In the genomic region with DNA sequence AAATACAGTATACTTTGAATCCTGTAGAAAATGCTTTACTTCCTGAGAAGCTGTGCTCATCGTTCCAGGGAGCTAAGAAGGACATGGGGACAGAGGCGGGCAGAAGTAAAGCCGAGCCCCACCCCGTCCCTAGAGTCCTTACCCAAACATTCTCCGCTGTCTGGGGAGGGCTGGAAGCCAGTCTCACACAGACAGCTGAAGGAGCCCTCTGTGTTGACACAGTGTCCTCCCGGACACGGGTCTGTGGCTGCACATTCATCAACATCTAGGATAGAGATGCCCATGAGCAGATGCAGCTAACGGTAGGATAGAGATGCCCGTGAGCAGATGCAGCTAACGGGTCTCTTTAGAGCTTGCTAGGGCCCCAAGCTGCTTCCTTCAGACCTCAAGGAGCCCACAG, we compare ENCODE assay signal across 12 mouse cellular contexts.
"Had no signal": no experiment of that assay in that cellular context is flagged by ENCODE, and none has a peak within 500 bp of the region (broad histone marks: within the 10 kb centered on the region; RNA-seq: fewer than 3 reads in every experiment).

No protein-coding gene starts in this region.

- H3K36me3 ChIP-seq: liver, embryonic 15.5 days; midbrain, embryonic 13.5 days; neural tube, embryonic 15.5 days had no signal

- H3K9ac ChIP-seq: liver, embryonic 15.5 days; lung, embryonic 14.5 days; midbrain, embryonic 13.5 days; neural tube, embryonic 15.5 days had no signal

- H3K27me3 ChIP-seq: midbrain, embryonic 13.5 days; neural tube, embryonic 15.5 days had no signal

- H3K9me3 ChIP-seq: liver, embryonic 15.5 days; midbrain, embryonic 13.5 days; neural tube, embryonic 15.5 days had no signal

- H3K27ac ChIP-seq: layer of hippocampus, adult 2 months; liver, embryonic 15.5 days; midbrain, embryonic 13.5 days; neural tube, embryonic 15.5 days; stomach, postnatal 0 days had no signal

- H3K4me1 ChIP-seq: liver, embryonic 15.5 days; neural tube, embryonic 15.5 days had no signal

- H3K4me2 ChIP-seq: liver, embryonic 11.5 days; liver, embryonic 15.5 days; lung, embryonic 14.5 days; midbrain, embryonic 13.5 days; neural tube, embryonic 15.5 days had no signal

- H3K4me3 ChIP-seq: layer of hippocampus, adult 2 months; liver, embryonic 15.5 days; midbrain, embryonic 13.5 days; neural tube, embryonic 15.5 days had no signal

- ATAC-seq: inflammation-experienced regulatory T-cells, adult 6 months; midbrain, embryonic 13.5 days had no signal

- DNase-seq: kidney, postnatal 36 days; left cerebral cortex, postnatal 4 days; lung, embryonic 14.5 days; lung, postnatal 36 days; thymus, postnatal 4 days had no signal
